Mouse (Mus musculus): ENCODE results near the gene Tspan9. TPM values are rescaled to one million over a fixed set of nuclear protein-coding genes. Genes with fewer than 3 reads are reported as not detected.
A peak's percentile ranks its signal among the peaks of the same experiment; 100 is the strongest.

Gene Tspan9
- polyA plus RNA-seq, 1 experiment: 29.8 TPM

DNA sequence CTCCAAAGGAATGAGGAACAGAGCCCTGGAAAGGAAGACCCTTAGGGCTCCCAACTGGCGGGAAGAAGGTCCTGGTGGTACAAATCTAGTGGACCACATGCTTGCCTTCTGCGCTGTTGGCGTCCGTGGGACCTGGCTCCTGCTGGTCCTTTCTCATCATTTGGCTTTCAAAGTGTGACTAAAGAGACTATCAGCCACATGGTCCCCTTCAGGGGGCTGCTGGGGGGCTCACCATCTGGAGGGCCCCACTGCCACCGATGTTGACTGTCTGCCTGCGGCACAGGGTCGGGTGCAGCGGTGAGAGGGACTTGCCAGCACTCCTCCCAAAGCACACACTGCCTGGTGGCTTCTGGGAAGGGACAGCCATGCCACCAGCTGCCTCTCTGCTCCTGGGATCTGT lies 150.4 kb downstream of the Tspan9 start:
- Histone ChIP-seq H3K4me1 (ENCODE audit: control insufficient read depth, insufficient read depth, insufficient read length) (peaks cover 10% of the 10 kb centered on the region; the same call in 1 of the 2 replicates), H3K36me3 (ENCODE audit: control insufficient read depth, insufficient read depth, low read length) (no peaks in the 10 kb centered on the region), H3K27me3 (ENCODE audit: control insufficient read depth, insufficient read depth, low read length) (no peaks in the 10 kb centered on the region), H3K4me3 (ENCODE audit: extremely low read depth, insufficient read depth, insufficient read length) (no peak overlapping the region), H3K27ac (ENCODE audit: insufficient read depth, low read length) (no peak overlapping the region)
- WGBS: 95% methylated on average over 8 of the region's 8 CpGs
- TF ChIP-seq POLR2A (IDR thresholded peaks at IDR 0.05; ENCODE audit: low read depth, low read length) (no peak), CTCF (IDR thresholded peaks at IDR 0.05; ENCODE audit: extremely low read depth, insufficient read depth, insufficient read length, insufficient replicate concordance) (no peak)
- no peak for DNase-seq (ENCODE audit: low read depth in 1 of 2, low spot score in 2 of 2)

DNA sequence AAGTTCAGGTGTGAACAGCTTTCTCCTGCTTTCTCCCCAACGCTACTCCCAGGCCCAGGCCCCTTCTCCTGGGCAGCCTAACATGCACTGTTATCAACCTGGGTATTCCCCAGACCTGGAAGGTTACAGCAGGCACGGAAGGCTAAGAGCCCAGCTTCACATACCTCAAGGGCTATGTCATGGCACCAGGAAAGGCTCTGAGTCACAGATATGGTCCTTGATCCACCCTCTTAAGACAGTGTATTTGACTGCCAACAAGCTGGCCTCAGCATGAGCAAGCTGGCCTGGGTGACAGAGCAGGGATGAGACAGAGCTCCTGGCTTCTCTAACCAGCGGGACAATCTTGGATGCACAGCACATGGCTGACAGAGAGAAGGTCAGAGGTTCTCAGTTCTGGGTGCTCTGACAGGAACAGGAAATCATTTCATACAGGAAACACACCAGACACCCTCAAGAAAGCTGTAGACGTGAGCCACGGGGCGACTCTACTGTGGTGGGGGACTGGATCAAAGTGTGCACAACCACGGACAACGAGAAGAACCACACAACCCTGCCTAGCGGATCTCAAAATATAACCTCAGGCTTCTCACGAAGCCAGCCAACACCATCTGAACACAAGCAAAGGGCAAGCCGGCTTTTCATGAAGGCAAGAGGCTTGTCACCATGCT lies 151.8 kb downstream of the Tspan9 start:
- no peaks in the 10 kb centered on the region for H3K36me3 ChIP-seq (ENCODE audit: control insufficient read depth, insufficient read depth, low read length)
- WGBS: 44% methylated on average over 11 of the region's 11 CpGs
- H3K27me3 ChIP-seq (ENCODE audit: control insufficient read depth, insufficient read depth, low read length): no peaks in the 10 kb centered on the region
- no peak overlapping the region for H3K4me3 ChIP-seq (ENCODE audit: extremely low read depth, insufficient read depth, insufficient read length)
- peak in 1 of 2 experiments; percentile 23 for DNase-seq (ENCODE audit: low read depth in 1 of 2, low spot score in 2 of 2)
- no peak for TF ChIP-seq POLR2A (IDR thresholded peaks at IDR 0.05; ENCODE audit: low read depth, low read length)
- TF ChIP-seq CTCF (IDR thresholded peaks at IDR 0.05; ENCODE audit: extremely low read depth, insufficient read depth, insufficient read length, insufficient replicate concordance): no peak
- peaks cover 10% of the 10 kb centered on the region; the same call in 1 of the 2 replicates for H3K4me1 ChIP-seq (ENCODE audit: control insufficient read depth, insufficient read depth, insufficient read length)
- H3K27ac ChIP-seq (ENCODE audit: insufficient read depth, low read length): peak overlapping the region; percentile 55

DNA sequence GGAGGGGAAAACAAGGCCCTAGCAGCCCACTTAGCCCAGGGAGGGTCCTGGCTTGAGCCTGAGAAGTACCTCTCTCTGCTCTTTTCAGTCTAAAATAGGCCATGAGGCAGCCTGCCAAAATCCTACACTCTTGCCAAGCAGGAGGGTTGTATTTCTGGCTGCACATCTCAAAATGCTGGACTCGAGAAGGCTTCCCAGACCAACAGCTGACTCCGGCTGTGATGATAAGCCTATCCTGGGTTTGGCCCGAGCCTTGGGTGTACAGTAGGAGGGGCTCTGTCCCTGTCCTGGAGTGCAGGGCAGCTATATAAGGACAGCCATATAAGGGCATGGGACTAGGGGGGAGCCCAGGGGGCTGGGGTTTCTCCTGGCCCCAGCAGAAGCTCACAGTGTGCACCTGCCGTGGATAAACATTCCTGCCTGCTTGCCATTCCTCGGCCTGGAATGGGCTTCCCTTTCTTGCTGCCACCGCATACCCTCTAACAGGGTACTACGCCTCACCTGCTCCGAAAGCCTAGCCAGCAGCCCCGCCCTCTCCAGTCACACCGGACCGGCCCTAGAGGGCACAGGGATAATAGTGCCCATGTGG lies 153.7 kb downstream of the Tspan9 start:
- Histone ChIP-seq H3K4me1 (ENCODE audit: control insufficient read depth, insufficient read depth, insufficient read length) (peaks cover 10% of the 10 kb centered on the region; the same call in 1 of the 2 replicates), H3K27me3 (ENCODE audit: control insufficient read depth, insufficient read depth, low read length) (no peaks in the 10 kb centered on the region), H3K36me3 (ENCODE audit: control insufficient read depth, insufficient read depth, low read length) (no peaks in the 10 kb centered on the region), H3K4me3 (ENCODE audit: extremely low read depth, insufficient read depth, insufficient read length) (no peak overlapping the region), H3K27ac (ENCODE audit: insufficient read depth, low read length) (no peak overlapping the region)
- DNase-seq (ENCODE audit: low read depth in 1 of 2, low spot score in 2 of 2): no peak
- WGBS: 89% methylated on average over 11 of the region's 11 CpGs
- TF ChIP-seq POLR2A (IDR thresholded peaks at IDR 0.05; ENCODE audit: low read depth, low read length): no peak
- TF ChIP-seq CTCF (IDR thresholded peaks at IDR 0.05; ENCODE audit: extremely low read depth, insufficient read depth, insufficient read length, insufficient replicate concordance): no peak

DNA sequence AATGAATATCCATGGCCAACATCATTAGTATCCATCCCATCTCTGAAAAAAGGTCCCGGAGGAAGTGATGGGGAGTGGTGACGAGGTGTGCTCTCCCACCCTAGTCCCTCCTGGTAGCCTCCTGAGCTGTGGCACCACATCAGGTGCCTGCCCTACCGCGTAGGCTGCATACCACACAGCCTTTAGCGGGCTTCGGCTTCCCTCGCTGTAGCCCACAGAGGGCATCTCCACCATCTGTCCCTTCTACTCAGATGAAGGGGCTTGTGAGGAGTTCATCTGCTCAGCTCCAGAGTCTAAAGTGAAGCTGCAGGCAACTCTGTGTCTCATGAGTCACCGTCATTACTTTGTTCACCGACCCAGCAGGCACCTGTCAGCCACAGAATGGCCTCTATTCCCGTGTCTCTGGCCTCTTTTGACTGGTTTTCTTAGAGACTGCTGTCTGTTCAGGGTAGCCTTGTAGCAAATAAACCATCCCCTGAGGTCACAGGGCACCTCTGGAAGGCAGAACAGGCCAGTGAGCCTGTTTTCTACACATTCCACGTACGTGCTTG lies 154.4 kb downstream of the Tspan9 start:
- WGBS: 82% methylated on average over 12 of the region's 12 CpGs
- peaks cover 10% of the 10 kb centered on the region; the same call in 1 of the 2 replicates for H3K4me1 ChIP-seq (ENCODE audit: control insufficient read depth, insufficient read depth, insufficient read length)
- H3K27ac ChIP-seq (ENCODE audit: insufficient read depth, low read length): no peak overlapping the region
- H3K27me3 ChIP-seq (ENCODE audit: control insufficient read depth, insufficient read depth, low read length): no peaks in the 10 kb centered on the region
- no peak for DNase-seq (ENCODE audit: low read depth in 1 of 2, low spot score in 2 of 2)
- TF ChIP-seq POLR2A (IDR thresholded peaks at IDR 0.05; ENCODE audit: low read depth, low read length): no peak
- TF ChIP-seq CTCF (IDR thresholded peaks at IDR 0.05; ENCODE audit: extremely low read depth, insufficient read depth, insufficient read length, insufficient replicate concordance): no peak
- no peaks in the 10 kb centered on the region for H3K36me3 ChIP-seq (ENCODE audit: control insufficient read depth, insufficient read depth, low read length)
- no peak overlapping the region for H3K4me3 ChIP-seq (ENCODE audit: extremely low read depth, insufficient read depth, insufficient read length)

DNA sequence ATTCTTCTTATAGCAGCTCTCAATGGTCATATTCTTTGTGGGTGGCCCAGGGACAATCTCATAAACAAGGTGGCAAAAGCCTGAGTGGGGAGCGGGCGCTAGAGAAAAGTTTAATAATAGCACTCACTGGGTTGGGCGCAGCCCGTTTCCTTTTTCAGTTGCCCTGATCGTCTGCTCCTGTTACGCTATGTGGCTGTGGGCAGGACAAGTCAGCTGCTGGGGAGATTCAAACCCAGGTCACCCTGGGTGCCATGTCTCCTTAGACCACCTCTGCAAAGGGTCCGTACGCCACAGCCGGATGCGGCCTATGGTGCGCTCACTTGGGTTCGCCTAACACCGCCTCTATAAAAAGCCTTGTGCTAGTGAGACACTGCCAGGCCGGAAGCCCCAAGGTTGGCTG lies 156.0 kb downstream of the Tspan9 start:
- 73% methylated on average over 14 of the region's 14 CpGs for WGBS
- Histone ChIP-seq H3K36me3 (ENCODE audit: control insufficient read depth, insufficient read depth, low read length) (no peaks in the 10 kb centered on the region), H3K4me1 (ENCODE audit: control insufficient read depth, insufficient read depth, insufficient read length) (peaks cover 4% of the 10 kb centered on the region; the same call in 1 of the 2 replicates)

DNA sequence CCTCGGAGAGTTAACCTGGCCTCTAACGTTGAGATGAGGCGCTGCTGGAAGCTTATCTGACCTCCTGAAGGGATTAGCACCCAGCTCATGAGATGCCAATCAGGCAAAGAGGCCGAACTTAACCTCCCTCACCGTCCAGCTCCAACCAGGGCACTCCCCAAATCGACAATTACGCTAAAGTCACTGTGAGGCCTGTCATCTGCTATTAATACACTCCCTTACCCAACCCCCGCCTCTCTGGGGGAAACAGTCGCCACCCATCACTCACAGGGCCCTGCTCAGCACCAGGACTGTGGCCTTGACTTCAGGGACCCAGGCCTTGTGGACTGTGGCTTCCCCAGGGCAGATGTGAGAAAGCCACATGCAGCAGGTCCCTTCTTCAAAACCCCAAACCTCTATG lies 157.0 kb downstream of the Tspan9 start:
- DNase-seq (ENCODE audit: low read depth in 1 of 2, low spot score in 2 of 2): no peak
- Histone ChIP-seq H3K27ac (ENCODE audit: insufficient read depth, low read length) (no peak overlapping the region), H3K4me1 (ENCODE audit: control insufficient read depth, insufficient read depth, insufficient read length) (no peaks in the 10 kb centered on the region), H3K27me3 (ENCODE audit: control insufficient read depth, insufficient read depth, low read length) (no peaks in the 10 kb centered on the region), H3K36me3 (ENCODE audit: control insufficient read depth, insufficient read depth, low read length) (no peaks in the 10 kb centered on the region), H3K4me3 (ENCODE audit: extremely low read depth, insufficient read depth, insufficient read length) (no peak overlapping the region)
- WGBS: 50% methylated on average over 9 of the region's 9 CpGs
- no peak for TF ChIP-seq CTCF (IDR thresholded peaks at IDR 0.05; ENCODE audit: extremely low read depth, insufficient read depth, insufficient read length, insufficient replicate concordance)
- no peak for TF ChIP-seq POLR2A (IDR thresholded peaks at IDR 0.05; ENCODE audit: low read depth, low read length)

More for the DNA sequence above, 156.0 kb downstream of the Tspan9 start:
- no peak for DNase-seq (ENCODE audit: low read depth in 1 of 2, low spot score in 2 of 2)
- no peak overlapping the region for H3K27ac ChIP-seq (ENCODE audit: insufficient read depth, low read length)
- H3K4me3 ChIP-seq (ENCODE audit: extremely low read depth, insufficient read depth, insufficient read length): no peak overlapping the region
- TF ChIP-seq CTCF (IDR thresholded peaks at IDR 0.05; ENCODE audit: extremely low read depth, insufficient read depth, insufficient read length, insufficient replicate concordance) (no peak), POLR2A (IDR thresholded peaks at IDR 0.05; ENCODE audit: low read depth, low read length) (no peak)
- no peaks in the 10 kb centered on the region for H3K27me3 ChIP-seq (ENCODE audit: control insufficient read depth, insufficient read depth, low read length)

DNA sequence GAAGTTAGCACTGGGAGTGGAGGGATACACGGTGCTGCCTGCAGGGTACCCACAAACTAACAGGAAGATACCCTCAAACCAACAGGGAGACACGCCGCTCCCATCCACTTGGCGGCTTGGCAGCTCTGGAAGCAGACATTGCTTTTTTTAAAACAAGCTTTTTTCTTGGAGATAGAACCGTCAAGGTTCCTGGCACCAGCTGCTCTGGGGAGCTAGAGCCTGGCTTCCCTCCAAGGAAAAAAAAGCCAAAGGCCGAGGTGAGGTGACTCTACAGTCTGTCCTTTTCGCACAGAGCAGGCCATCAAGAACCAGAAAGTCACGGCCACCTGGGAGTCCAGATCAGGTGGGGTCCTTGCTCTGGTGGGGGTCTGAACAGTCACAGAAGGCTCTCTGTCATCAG lies 162.2 kb downstream of the Tspan9 start:
- no peak for DNase-seq (ENCODE audit: low read depth in 1 of 2, low spot score in 2 of 2)
- Histone ChIP-seq H3K27ac (ENCODE audit: insufficient read depth, low read length) (no peak overlapping the region), H3K36me3 (ENCODE audit: control insufficient read depth, insufficient read depth, low read length) (no peaks in the 10 kb centered on the region), H3K27me3 (ENCODE audit: control insufficient read depth, insufficient read depth, low read length) (no peaks in the 10 kb centered on the region), H3K4me1 (ENCODE audit: control insufficient read depth, insufficient read depth, insufficient read length) (no peaks in the 10 kb centered on the region), H3K4me3 (ENCODE audit: extremely low read depth, insufficient read depth, insufficient read length) (no peak overlapping the region)
- WGBS: 71% methylated on average over 8 of the region's 8 CpGs
- TF ChIP-seq CTCF (IDR thresholded peaks at IDR 0.05; ENCODE audit: extremely low read depth, insufficient read depth, insufficient read length, insufficient replicate concordance): no peak
- TF ChIP-seq POLR2A (IDR thresholded peaks at IDR 0.05; ENCODE audit: low read depth, low read length): no peak
